ENCODE assay signal across 8 mouse cellular contexts in genomic region chr11:104424727-104425416, GRCm38 (mm10). TPM values are rescaled to one million over a fixed set of nuclear protein-coding genes. Genes with fewer than 3 reads are reported as not detected.
DNase-seq lines count a peak whose midpoint lies in the region; ATAC-seq and TF ChIP-seq lines count a peak whose summit lies in the region.

No protein-coding gene starts in this region.

- ATAC-seq in monocyte, adult 5-6 weeks (replicated peaks; ENCODE audit: insufficient number of reproducible peaks, low FRiP score, low TSS enrichment, poor library complexity, severe bottlenecking) = peak; percentile 100
- no peak for ATAC-seq in midbrain, postnatal 0 days (ENCODE audit: low FRiP score)

- no peaks in the 10 kb centered on the region for H3K9me3 ChIP-seq in erythroblast, embryonic 14.5 days (ENCODE audit: control insufficient read depth, low read length)
- no peaks in the 10 kb centered on the region for H3K9me3 ChIP-seq in midbrain, postnatal 0 days (ENCODE audit: low read length)

- peak overlapping the region; percentile 43 for H3K4me3 ChIP-seq in erythroblast, embryonic 14.5 days (replicated peaks)
- no peak overlapping the region for H3K4me3 ChIP-seq in layer of hippocampus, adult 2 months
- H3K4me3 ChIP-seq in midbrain, postnatal 0 days (ENCODE audit: low read depth, low read length) = no peak overlapping the region

- TF ChIP-seq CTCF in layer of hippocampus, adult 2 months (conservative IDR thresholded peaks at IDR 0.05) = no peak
- no peak for TF ChIP-seq CTCF in midbrain, postnatal 0 days (IDR thresholded peaks at IDR 0.05)

- WGBS in midbrain, postnatal 0 days = 82% methylated on average over 16 of the region's 16 CpGs

- no peaks in the 10 kb centered on the region for H3K27me3 ChIP-seq in erythroblast, embryonic 14.5 days (ENCODE audit: control insufficient read depth)
- no peaks in the 10 kb centered on the region for H3K27me3 ChIP-seq in midbrain, postnatal 0 days (ENCODE audit: insufficient read depth, low read length)

- peaks cover 60% of the 10 kb centered on the region for H3K36me3 ChIP-seq in erythroblast, embryonic 14.5 days (ENCODE audit: control insufficient read depth)
- H3K36me3 ChIP-seq in midbrain, postnatal 0 days (ENCODE audit: insufficient read depth, low read length) = peaks cover 10% of the 10 kb centered on the region; the same call in 1 of the 2 replicates

- H3K9ac ChIP-seq in midbrain, postnatal 0 days (replicated peaks; ENCODE audit: low read length, poor library complexity, severe bottlenecking) = no peak overlapping the region

- DNase-seq in urinary bladder, postnatal 4 days (ENCODE audit: low spot score in 2 of 2) = peak; percentile 19 to 60
- DNase-seq in urinary bladder, postnatal 10 days (ENCODE audit: low spot score) = no peak
- DNase-seq in layer of hippocampus, adult 2 months (ENCODE audit: low spot score in 2 of 2) = peak in 1 of 2 experiments; percentile 22
- DNase-seq in cerebellum, adult 11-12 months = no peak
- no peak for DNase-seq in midbrain, postnatal 0 days (ENCODE audit: low spot score)
- no peak for DNase-seq in cerebellum, postnatal 4 days (ENCODE audit: low spot score in 2 of 2)

- H3K4me1 ChIP-seq in erythroblast, embryonic 14.5 days (ENCODE audit: control insufficient read depth) = peaks cover 37% of the 10 kb centered on the region
- no peaks in the 10 kb centered on the region for H3K4me1 ChIP-seq in midbrain, postnatal 0 days (ENCODE audit: insufficient read depth, low read length)

- H3K27ac ChIP-seq in layer of hippocampus, adult 2 months = peak overlapping the region; percentile 55; the same call in 1 of the 2 replicates
- H3K27ac ChIP-seq in midbrain, postnatal 0 days (ENCODE audit: low read depth, low read length) = no peak overlapping the region

- no peak overlapping the region for H3K4me2 ChIP-seq in midbrain, postnatal 0 days (ENCODE audit: low read depth, low read length, poor library complexity, severe bottlenecking)

RNA-seq across cellular contexts. Expression of gene Kansl1, which starts 43.8 kb away (rescaled TPM):
- polyA plus RNA-seq in erythroblast, embryonic 14.5 days (2012) = 7.5 and 8.5 TPM in 2 replicates
- total RNA-seq in layer of hippocampus, adult 2 months (2021) = 10 to 100 TPM; 69.9 to 70.5 TPM
- 46.2 to 72.5 TPM (median 48.9 TPM) in 3 replicates for total RNA-seq in monocyte, adult 5-6 weeks (2017)
- 82.3 and 88.9 TPM in 2 replicates for total RNA-seq in midbrain, postnatal 0 days (2014; rRNA removed)
- 21.1 and 22.0 TPM in 2 replicates for polyA plus RNA-seq in midbrain, postnatal 0 days (2015; fragmentation: Nextera tagmentation; extraction: Ambion mirVana)

Comparison
In these comparisons a context has a peak if more than half of its experiments do, and no peak if none do; other contexts are left out.
1. DNase-seq: peak in urinary bladder, postnatal 4 days (2 of 2); none in urinary bladder, postnatal 10 days (single experiment), cerebellum, adult 11-12 months (single experiment), midbrain, postnatal 0 days (single experiment) and cerebellum, postnatal 4 days (0 of 2).